Mouse (Mus musculus) heart, embryonic 10.5 days (tissue): ENCODE measurements around the gene Rpl23a. TPM values are rescaled to one million over a fixed set of nuclear protein-coding genes. Genes with fewer than 3 reads are reported as not detected.

Experiments
- DNase-seq: peaks from one replicate; pipeline ENCODE4 v3.0.0-alpha.2; 2017; ENCODE audit warnings: low spot score
- H3K27ac ChIP-seq: fragments of 300-500 bp; sonication (generic); 2 replicates; pipeline ENCODE4 v1.5.1; 2016; ENCODE audit warnings: mild to moderate bottlenecking
- H3K27me3 ChIP-seq: fragments of 300-500 bp; sonication (generic); 2 replicates; pipeline ENCODE4 v1.6.1; 2016; ENCODE audit warnings: mild to moderate bottlenecking; ENCODE audit not compliant: poor library complexity, insufficient read depth, severe bottlenecking
- H3K36me3 ChIP-seq: fragments of 300-500 bp; sonication (generic); 2 replicates; pipeline ENCODE4 v1.6.1; 2016; ENCODE audit warnings: mild to moderate bottlenecking, moderate library complexity
- H3K4me1 ChIP-seq: fragments of 300-500 bp; sonication (generic); 2 replicates; pipeline ENCODE4 v1.6.1; 2016; ENCODE audit warnings: mild to moderate bottlenecking
- H3K4me3 ChIP-seq: fragments of 300-500 bp; sonication (generic); 2 replicates; pipeline ENCODE4 v1.5.1; 2016; ENCODE audit warnings: mild to moderate bottlenecking, moderate library complexity
- H3K9me3 ChIP-seq: fragments of 300-500 bp; sonication (generic); 2 replicates; pipeline ENCODE4 v1.6.1; 2016; ENCODE audit warnings: mild to moderate bottlenecking, moderate library complexity
- WGBS: fragments of 180-500 bp; shearing (Covaris S2); methylation state at CpG from one replicate; pipeline ENCODE4 v1.1.7; 2016; 5-methylcytosine and 5-hydroxymethylcytosine counted together
- polyA plus RNA-seq: library from polyadenylated mRNA; unstranded; fragments of >200 nt; fragmentation: Nextera tagmentation; extraction: Ambion mirVana; gene quantifications from 2 replicates; pipeline ENCODE4 v1.2.1, GENCODE M21; 2016

Rpl23a gene
- polyA plus RNA-seq: 863 and 999 TPM in 2 replicates

GRCm38 (mm10) chr11:78182961-78183844 lies at the start of gene Rpl23a:
Gene Rpl23a (minus strand): TSS chr11:78183584.
- peaks cover 31% of the 10 kb centered on the region for H3K36me3 ChIP-seq
- under 1% methylated on average over 38 of the region's 38 CpGs for WGBS
- no peaks in the 10 kb centered on the region for H3K9me3 ChIP-seq
- H3K27me3 ChIP-seq: no peaks in the 10 kb centered on the region
- H3K27ac ChIP-seq: peak within 1 kb of the TSS; percentile 96
- DNase-seq: peak; percentile 94
- H3K4me3 ChIP-seq: peak within 1 kb of the TSS; percentile 92
- H3K4me1 ChIP-seq: peaks cover 49% of the 10 kb centered on the region

GRCm38 (mm10) chr11:78231518-78231917 lies 48.1 kb upstream of the Rpl23a start:
- Histone ChIP-seq H3K27me3 (no peaks in the 10 kb centered on the region), H3K27ac (no peak overlapping the region), H3K9me3 (no peaks in the 10 kb centered on the region), H3K36me3 (peaks cover 85% of the 10 kb centered on the region), H3K4me3 (no peak overlapping the region), H3K4me1 (no peaks in the 10 kb centered on the region)
- WGBS: 88% methylated on average over 6 of the region's 6 CpGs
- DNase-seq: no peak

- WGBS: 90% methylated on average over 4 of the region's 4 CpGs
- no peak overlapping the region for H3K4me3 ChIP-seq
- no peaks in the 10 kb centered on the region for H3K27me3 ChIP-seq
- no peaks in the 10 kb centered on the region for H3K9me3 ChIP-seq
- peaks cover 99% of the 10 kb centered on the region for H3K36me3 ChIP-seq
- H3K27ac ChIP-seq: no peak overlapping the region
- DNase-seq: no peak
- H3K4me1 ChIP-seq: no peaks in the 10 kb centered on the region
Measured at GRCm38 (mm10) chr11:78223586-78223985, 40.2 kb upstream of the Rpl23a start.

- Histone ChIP-seq H3K4me1 (no peaks in the 10 kb centered on the region), H3K9me3 (no peaks in the 10 kb centered on the region), H3K36me3 (peaks cover 99% of the 10 kb centered on the region), H3K27me3 (no peaks in the 10 kb centered on the region), H3K4me3 (no peak overlapping the region), H3K27ac (no peak overlapping the region)
- 86% methylated on average over 11 of the region's 11 CpGs for WGBS
- no peak for DNase-seq
Measured at GRCm38 (mm10) chr11:78215709-78216317, 32.4 kb upstream of the Rpl23a start.

GRCm38 (mm10) chr11:78213086-78213817 lies 29.9 kb upstream of the Rpl23a start:
- DNase-seq: no peak
- Histone ChIP-seq H3K9me3 (no peaks in the 10 kb centered on the region), H3K27ac (no peak overlapping the region), H3K36me3 (peaks cover 99% of the 10 kb centered on the region), H3K4me3 (no peak overlapping the region), H3K4me1 (no peaks in the 10 kb centered on the region), H3K27me3 (no peaks in the 10 kb centered on the region)
- WGBS: 97% methylated on average over 14 of the region's 14 CpGs

- peaks cover 100% of the 10 kb centered on the region for H3K36me3 ChIP-seq
- no peaks in the 10 kb centered on the region for H3K9me3 ChIP-seq
- no peaks in the 10 kb centered on the region for H3K27me3 ChIP-seq
- WGBS: 89% methylated on average over 5 of the region's 5 CpGs
- H3K27ac ChIP-seq: no peak overlapping the region
- H3K4me3 ChIP-seq: no peak overlapping the region
- no peaks in the 10 kb centered on the region for H3K4me1 ChIP-seq
- DNase-seq: no peak
Measured at GRCm38 (mm10) chr11:78211513-78211912, 28.1 kb upstream of the Rpl23a start.

GRCm38 (mm10) chr11:78210615-78211014 lies 27.2 kb upstream of the Rpl23a start:
- peaks cover 100% of the 10 kb centered on the region for H3K36me3 ChIP-seq
- H3K27me3 ChIP-seq: no peaks in the 10 kb centered on the region
- no peak overlapping the region for H3K4me3 ChIP-seq
- H3K9me3 ChIP-seq: no peaks in the 10 kb centered on the region
- H3K4me1 ChIP-seq: no peaks in the 10 kb centered on the region; the same call in 1 of the 2 replicates
- DNase-seq: no peak
- 76% methylated on average over 7 of the region's 7 CpGs for WGBS
- no peak overlapping the region for H3K27ac ChIP-seq

GRCm38 (mm10) chr11:78209886-78210285 lies 26.5 kb upstream of the Rpl23a start:
- no peak for DNase-seq
- H3K27me3 ChIP-seq: no peaks in the 10 kb centered on the region
- H3K9me3 ChIP-seq: no peaks in the 10 kb centered on the region
- H3K36me3 ChIP-seq: peaks cover 100% of the 10 kb centered on the region
- no peak overlapping the region for H3K27ac ChIP-seq
- H3K4me1 ChIP-seq: no peaks in the 10 kb centered on the region; the same call in 1 of the 2 replicates
- WGBS: 85% methylated on average over 6 of the region's 6 CpGs
- no peak overlapping the region for H3K4me3 ChIP-seq

GRCm38 (mm10) chr11:78207190-78207589 lies 23.8 kb upstream of the Rpl23a start:
- Histone ChIP-seq H3K9me3 (no peaks in the 10 kb centered on the region), H3K27ac (no peak overlapping the region), H3K4me1 (no peaks in the 10 kb centered on the region; the same call in 1 of the 2 replicates), H3K27me3 (no peaks in the 10 kb centered on the region), H3K36me3 (peaks cover 95% of the 10 kb centered on the region), H3K4me3 (no peak overlapping the region)
- 93% methylated on average over 7 of the region's 7 CpGs for WGBS
- no peak for DNase-seq

GRCm38 (mm10) chr11:78205361-78206206 lies 22.2 kb upstream of the Rpl23a start:
- H3K27ac ChIP-seq: no peak overlapping the region
- H3K9me3 ChIP-seq: no peaks in the 10 kb centered on the region
- peaks cover 79% of the 10 kb centered on the region for H3K36me3 ChIP-seq
- WGBS: 85% methylated on average over 13 of the region's 13 CpGs
- DNase-seq: no peak
- H3K4me1 ChIP-seq: no peaks in the 10 kb centered on the region; the same call in 1 of the 2 replicates
- no peak overlapping the region for H3K4me3 ChIP-seq
- H3K27me3 ChIP-seq: no peaks in the 10 kb centered on the region

- no peaks in the 10 kb centered on the region; the same call in 1 of the 2 replicates for H3K4me1 ChIP-seq
- no peaks in the 10 kb centered on the region for H3K9me3 ChIP-seq
- H3K4me3 ChIP-seq: no peak overlapping the region
- WGBS: 85% methylated on average over 6 of the region's 6 CpGs
- no peaks in the 10 kb centered on the region for H3K27me3 ChIP-seq
- H3K36me3 ChIP-seq: peaks cover 66% of the 10 kb centered on the region
- no peak for DNase-seq
- H3K27ac ChIP-seq: no peak overlapping the region
Measured at GRCm38 (mm10) chr11:78204287-78204686, 20.9 kb upstream of the Rpl23a start.

- H3K36me3 ChIP-seq: peaks cover 47% of the 10 kb centered on the region
- no peak for DNase-seq
- 96% methylated on average over 3 of the region's 3 CpGs for WGBS
Measured at GRCm38 (mm10) chr11:78202372-78202771, 19.0 kb upstream of the Rpl23a start.

More at GRCm38 (mm10) chr11:78202372-78202771, 19.0 kb upstream of the Rpl23a start:
- Histone ChIP-seq H3K4me1 (no peaks in the 10 kb centered on the region; the same call in 1 of the 2 replicates), H3K4me3 (no peak overlapping the region), H3K27me3 (no peaks in the 10 kb centered on the region), H3K9me3 (no peaks in the 10 kb centered on the region), H3K27ac (no peak overlapping the region)
